Mouse (Mus musculus) thymus, adult 18-20 months (tissue): ENCODE data around the gene Prtg.

Experiments
- DNase-seq, 2 experiments: peaks; one replicate each; pipeline ENCODE4 v3.0.0; 2022; ENCODE audit warnings: mixed read lengths in 2 of 2

Gene Prtg

DNA sequence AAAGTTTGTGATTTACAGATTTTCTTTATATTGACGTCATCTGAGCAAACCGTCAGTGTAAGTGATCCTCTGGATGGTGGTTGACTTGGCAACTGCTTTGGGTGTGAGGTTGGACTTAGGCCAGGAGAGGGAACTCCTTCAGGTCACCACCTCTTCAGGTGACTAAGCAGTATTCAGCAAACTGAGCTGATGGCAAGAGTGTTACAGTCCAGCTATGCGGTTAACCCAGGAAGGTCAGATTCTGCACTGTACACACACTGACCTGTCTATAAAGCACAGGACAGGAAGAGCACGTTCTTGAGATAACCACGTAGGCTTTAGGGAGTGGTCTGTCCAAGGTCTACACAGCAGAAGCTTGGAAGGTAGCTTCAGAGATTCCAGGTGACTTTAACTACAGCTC, 3.9 kb downstream of the Prtg start:
- no peak for DNase-seq

DNA sequence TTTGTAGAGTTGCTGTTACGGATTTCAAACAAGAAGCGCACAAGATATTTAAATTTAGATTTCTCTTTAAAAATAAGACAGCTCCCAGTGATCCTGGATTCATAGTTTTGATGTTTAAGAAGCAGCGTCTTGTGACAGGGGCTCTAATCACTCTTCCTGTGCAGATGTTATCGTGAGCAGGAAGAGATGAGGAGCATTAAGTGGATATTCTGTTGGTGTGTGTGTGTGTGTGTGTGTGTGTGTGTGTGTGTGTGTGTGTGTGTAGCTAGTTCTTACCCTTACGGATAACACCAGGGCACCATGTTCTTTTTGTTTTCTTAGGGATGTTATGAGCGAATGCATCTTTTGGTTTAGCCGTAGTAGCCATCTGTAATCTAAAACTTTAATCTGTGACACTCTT, 5.4 kb downstream of the Prtg start:
- no peak for DNase-seq

DNA sequence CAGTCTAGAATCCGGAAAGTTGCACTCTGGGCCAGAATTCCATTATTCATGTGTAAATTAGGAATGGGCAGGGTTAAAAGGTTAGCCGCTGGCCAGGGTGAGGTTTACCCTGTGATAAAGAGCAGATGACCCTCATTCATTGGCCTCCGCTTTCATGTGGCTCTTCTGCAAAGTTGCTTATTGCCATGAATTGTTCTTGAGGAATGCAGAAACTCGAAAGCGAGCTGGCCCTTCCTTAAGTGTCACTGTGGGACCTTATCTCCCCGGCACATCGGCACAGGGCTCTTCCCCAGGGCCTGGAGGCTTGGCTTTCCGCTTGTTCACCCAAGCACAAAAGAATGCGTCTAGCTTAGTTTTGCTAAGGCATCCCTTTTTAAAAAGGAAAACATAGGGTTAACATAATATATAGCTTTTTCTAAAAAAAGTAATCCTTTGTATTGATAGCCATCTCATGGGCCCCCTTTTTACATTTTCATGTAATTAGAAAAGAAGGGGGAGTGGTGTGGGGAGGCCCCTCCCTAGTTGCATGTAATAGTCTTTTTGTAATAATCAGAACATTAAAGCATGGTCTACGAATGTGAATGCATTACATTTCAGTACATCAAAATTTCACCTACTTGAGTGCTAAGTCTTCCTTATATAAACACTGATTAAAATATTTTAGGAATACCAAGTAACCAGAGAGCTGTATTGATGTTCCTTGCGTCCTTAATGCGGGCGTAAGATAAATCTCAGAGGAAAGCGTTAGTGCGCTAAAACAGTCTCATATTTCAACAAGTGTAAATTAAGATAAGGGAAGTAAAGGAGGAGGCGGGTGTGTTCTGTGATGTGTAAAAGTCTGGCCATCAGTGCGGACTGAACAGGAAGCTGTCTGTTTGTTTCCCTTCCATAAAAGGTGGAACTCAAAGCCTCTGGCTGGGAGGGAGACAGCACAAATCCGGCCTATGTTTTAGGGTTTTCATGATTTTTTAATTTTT, 6.2 kb downstream of the Prtg start:
- DNase-seq = no peak

DNA sequence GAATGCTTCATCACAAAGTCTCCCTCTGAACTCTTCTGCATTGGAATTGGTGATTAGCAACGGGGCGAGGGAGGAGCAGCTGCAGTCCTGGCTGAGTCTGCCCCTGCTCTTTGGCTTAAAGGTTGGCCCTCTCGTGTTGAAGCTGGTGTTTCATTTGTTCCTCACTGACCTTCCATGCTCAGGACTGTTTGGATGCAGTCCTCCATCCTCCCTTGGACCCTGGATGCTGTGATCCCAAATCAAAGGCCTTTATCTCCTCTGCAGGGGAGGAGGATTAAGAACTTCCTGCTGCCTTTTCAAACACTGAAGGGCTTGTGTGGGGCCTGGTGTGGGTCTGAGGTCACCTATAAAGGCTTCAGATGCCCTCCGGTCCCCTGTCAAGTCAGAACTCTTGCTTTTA, 18.8 kb downstream of the Prtg start:
- DNase-seq = no peak

DNA sequence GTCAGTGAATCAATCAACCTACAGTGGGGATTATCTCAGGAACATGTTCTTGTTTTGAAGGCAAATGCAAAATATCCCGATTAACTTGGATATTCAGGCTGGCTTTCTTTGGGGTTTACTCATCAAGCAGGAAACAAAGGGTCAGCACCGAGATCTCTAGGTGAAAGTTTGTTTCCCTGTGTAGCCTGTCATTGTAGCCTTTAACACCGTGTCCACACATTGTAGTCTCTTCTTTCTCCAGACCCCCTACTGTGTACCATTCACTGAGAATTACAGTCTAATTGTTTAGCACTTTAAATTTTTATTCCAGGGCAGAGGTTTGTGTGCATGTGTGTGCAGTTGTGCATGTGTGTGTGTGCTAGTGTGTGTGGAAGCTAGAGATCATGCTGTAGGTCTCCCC, 19.3 kb downstream of the Prtg start:
- no peak for DNase-seq

DNA sequence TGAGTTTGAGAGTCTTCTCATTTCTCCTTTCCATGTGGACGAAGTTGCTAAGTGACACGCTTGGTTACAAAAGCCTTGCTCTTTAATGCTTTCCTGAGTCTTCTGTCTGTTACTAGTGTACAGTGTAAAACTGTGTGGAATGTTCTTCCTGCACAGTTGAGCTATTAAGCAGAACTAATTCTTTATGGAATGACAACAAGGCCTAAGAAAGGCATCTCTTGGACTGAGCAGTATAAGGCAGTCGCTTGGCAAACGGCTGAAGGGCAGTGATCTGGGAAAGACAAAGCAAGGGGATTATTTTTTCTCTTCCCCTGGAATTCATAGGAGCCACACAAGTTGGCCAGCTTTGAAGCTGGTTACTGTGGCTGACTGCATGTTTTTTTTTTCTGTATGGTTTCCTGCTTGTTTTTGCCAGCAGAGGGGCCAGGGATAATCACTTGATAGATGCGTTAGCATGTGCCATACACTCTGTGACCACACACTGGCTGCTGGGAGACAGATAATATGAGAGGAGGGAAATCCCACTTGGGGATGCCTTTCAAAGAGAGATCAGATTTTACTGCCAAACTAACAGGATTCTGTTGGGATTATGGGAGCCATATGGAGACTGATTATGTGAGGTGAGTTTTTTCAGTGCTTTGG, 22.1 kb downstream of the Prtg start:
- DNase-seq = no peak

DNA sequence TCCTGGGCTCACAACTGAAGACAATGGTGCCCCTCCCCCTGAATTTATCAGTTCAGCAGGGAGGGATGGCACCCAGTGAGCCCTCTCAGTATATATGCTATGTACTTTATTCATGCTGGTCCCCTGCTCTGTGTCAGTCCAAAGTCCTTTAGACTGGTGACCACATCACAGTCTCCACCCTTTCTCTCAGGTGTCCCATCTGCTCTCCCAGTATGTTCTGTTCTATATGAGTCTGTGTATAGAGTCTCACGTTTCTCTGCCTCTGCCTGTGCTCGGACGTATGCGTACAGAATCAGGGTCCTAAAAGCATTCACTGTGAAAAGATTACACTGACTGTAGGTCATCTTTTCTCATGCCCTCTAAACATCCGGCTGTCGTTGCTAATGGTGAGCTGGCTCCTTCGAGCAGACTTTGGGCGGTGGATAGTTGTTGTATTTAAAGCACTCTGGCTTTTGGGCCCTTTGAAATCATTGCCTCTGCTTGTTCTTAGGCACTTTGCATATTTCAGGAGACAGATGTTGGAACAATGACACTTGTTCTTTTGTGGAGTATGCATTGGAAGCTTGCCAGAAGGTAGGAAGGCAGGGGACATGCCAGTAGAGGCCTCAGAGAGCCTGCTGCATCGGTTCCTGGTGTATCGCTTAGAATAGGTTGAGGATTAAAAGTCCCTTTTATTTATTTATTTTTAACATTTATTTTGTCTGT, 27.5 kb downstream of the Prtg start:
- no peak for DNase-seq

DNA sequence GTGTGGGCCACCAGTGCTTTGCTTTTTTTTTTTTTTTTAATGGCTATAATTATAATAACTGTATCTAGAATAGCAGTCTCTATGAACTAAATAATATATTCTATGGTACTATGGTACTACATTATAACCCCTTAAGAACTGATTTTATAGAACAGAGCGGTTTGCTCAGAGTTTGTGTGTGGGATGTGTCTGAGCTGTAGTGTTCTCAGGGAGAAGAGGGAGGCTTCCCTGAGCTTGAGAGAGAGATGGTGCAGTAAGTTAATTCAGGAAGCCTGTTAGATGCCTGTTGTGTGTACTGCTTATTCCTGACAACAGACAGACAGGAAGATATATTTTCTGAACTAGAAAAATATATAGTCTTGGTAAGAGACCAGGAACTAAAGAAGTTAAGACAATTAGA, 28.3 kb downstream of the Prtg start:
- DNase-seq = no peak

DNA sequence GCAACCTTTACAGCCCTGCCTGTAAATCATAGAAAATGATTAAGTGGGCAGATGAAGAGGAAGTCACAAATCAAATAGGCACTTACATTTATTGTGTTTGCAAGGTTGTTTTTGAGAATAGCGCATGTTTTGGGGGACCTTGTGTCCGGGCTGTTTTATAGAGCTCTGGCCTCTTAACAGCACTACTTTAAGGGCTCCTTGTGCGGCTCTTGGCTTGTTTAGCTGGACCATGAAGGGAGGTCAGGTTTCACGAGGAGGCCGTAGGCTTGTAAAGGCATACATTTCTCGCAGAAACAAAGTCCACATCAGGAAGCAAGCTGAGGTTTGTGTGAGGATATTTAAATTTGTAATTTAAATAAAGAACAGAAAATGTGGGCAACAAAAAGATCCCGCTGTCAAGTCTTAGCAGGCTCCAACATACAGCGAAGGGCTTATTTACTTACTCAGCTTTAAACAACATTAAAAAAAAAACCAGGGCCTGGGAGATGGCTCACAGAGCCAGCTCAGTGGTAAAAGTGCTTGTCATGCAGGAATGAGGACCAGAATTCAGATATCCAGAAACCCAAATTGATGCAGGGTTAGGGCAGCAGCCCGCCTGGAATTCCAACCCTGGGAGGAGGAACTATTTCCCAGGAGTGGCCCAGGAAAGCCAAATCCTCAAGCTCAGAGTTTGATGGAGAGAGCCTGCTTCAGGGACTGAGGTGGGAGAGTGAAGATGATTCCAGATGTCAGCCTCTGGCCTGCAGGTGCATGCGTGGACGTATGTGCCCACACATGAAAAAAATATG, 30.2 kb downstream of the Prtg start:
- DNase-seq = no peak

DNA sequence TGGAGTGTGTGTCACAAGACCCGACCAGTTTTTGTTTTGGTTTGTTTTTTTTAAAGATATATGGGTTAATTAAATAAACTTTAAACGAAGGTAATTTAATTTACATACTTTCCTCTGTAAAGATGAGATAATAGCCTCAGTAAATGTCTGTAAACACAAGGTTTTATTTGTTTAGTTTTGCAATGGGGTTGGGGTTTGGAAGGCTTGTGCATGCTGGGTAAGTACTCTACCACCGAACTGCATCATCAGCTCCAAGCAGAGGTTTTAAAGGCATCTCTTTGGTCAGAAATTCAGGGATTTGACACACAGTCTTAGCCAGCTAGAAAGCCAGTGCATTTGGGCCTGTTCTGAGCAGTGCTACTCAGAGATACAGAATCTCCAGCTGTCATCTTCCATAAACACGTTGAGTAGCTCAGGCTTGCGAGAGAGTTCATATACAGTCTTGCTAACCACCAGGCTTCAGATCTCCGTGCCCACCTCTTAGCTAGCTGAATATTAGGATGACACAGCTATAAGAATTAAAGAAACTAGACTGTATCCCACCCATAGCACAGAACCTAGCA, 31.0 kb downstream of the Prtg start:
- DNase-seq = no peak

DNA sequence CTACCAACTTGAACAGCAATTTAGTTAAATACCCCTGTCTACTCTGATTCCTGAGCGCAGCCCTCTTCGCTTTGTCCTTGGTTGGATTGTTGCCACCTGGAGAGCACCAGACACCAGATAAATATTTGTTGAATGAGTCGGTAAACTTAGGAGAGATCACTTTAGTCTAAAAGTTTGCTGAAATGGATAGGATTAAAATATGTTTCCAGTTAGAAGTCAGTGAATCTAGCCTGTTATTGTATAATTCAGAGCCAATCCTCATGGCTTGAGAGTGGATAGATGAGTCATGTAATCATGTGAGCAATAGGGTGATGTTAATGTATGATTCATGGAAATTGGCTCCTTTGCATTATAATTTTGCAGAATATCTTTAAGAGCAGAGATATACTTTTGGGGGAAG, 31.6 kb downstream of the Prtg start:
- no peak for DNase-seq

DNA sequence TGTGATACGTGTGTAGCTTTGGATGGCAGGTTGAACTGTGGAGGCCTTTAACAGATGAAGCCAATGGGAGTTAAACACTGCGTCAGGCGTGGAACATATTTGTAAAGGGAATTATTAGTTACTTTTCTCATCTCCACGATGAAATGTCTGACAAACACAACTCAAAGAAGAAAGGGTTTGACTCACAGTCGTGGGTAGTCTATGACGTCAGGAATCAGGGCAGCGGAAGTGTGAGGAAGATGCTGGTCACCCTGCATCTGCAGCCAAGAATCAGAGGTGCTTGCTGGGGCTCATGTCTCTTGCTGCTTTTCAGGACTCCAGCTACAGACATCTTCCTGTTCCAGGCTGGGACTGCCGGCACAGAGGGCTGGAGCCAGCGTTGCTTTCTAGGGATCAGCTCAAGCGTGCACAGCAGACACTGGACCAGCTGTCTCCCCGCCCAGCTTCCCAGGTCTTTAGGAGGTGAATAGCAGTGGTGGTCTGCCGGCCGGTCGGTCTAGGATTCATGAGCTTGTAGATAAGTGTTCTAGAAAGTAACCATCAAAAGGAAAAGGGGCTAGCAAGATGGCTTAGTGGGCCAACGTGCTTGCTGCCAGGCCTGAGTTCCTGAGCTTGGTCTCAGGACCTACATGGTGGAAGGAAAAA, 32.8 kb downstream of the Prtg start:
- no peak for DNase-seq

DNA sequence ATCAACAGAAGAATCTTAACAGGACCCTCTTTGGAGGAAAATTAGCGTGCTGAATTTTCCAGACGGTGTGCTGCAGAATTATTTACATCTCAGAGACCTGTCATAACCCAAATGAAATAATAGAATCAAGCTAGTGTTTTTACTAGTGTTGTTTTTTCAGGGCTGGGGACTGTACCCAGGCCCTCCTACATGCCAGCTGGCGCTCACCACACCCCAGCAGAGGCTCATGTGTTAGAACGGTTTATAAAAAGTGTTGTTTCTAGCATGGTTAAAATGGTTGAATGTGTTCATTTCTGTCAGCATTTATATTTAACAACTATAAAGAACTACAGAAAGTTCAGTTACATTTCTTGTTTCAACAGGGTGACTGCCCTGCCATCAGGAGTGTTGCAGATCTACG, 37.8 kb downstream of the Prtg start:
- DNase-seq = no peak

DNA sequence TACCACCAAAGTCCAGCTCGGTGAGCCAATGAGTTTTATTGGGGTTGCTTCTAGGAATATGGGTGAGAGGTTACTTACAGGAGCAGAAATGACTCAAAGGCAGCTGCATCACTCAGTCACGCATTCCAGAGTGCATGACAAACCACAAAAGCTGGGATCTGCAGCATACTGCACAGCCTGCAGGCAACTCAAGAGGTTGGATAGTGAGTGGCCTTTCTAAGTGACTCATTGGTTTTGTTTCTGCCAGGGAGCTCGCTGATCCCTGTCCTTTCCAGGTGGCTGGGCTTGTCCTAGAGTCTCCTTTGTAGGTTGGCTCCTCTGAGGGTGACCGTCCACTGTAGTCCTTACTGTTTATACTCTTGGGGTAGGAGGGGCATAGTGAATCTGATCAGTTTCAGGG, 39.5 kb downstream of the Prtg start:
- DNase-seq = no peak

DNA sequence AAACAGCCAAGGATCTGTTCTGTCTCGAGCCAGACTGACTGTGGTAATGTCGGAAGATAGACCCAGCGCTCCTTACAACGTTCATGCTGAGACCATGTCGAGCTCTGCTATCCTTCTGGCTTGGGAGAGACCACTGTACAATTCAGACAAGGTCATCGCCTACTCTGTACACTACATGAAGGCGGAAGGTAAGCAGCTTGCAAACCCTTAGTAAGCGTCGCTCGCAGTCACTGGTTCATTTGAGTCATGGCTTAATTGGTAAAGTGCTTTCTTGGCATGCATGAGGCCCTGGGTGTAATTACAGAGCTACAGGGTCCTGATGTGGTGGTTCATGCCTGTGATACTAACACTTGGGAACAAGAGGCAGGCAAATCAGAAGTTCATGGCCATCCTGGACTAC, 44.9 kb downstream of the Prtg start:
- DNase-seq = no peak

DNA sequence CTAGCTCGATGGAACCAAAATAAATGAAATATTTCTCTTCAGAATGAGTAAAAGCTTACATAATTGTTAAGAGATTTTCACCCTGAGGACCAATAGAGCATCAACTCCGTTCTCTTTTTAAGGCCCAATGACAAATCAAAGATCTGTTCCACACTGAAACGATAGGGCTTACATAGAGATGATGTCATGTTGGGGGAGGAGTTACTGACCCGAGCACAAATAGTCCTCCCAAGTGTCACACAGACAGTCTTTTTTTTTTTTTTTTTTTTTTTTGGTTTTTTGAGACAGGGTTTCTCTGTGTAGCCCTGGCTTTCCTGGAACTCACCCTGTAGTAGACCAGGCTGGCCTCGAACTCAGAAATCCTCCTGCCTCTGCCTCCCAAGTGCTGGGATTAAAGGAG, 45.3 kb downstream of the Prtg start:
- DNase-seq = no peak

DNA sequence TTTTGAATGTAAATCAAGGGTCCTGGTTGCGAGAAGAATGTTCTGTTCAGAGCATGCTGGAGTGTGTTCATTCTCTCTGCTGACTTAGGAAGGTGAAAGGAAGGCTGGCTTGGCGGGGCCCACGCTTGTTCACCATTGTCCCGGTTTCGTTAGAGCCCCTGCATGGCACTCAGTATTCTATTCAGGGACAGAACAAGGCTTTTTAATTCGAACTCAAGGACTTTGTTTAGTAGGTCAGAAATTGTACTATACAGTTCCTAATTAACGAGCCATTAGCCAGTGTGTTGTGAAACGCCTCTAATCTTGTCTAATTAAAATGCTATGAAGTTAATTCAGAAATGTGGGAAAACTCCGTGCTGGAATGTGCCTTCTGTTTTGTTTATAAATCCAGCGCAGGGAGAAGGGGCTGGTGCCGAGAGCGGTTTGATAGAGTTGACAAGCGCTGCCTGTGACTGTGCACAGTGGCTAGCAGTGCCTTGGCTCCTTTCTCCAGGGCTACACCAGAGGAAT, 47.1 kb downstream of the Prtg start:
- no peak for DNase-seq

DNA sequence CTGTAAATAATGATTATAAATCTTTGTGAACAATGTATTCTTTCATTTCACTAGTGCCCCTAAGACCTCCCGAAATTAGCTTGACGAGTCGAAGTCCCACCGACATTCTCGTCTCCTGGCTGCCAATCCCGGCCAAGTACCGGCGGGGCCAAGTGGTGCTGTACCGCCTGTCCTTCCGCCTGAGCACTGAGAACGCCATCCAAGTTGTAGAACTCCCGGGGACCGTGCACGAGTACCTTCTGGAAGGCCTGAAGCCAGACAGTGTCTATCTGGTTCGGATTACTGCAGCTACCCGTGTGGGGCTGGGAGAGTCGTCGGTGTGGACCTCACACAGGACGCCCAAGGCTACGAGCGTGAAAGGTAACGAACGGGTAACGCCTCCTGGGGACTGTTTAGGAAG, 50.0 kb downstream of the Prtg start:
- no peak for DNase-seq

DNA sequence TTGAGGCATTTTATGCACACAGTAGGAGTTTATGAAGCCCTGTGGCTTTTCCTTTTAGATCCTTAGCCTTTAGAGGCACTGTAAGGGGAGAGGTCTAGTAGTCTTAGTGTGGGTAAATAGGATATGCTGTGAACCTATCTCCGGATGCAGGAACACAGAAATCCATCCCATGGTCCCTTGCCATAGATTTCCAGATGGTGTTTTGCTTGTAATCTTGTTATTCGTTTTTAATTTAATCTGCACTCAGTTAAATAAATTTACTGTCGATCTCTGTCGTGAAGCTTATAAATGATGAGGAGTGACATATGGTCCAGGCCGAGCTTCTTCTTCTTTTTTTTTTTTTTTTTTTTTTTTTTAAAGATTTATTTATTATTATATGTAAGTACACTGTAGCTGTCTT, 54.1 kb downstream of the Prtg start:
- no peak for DNase-seq

DNA sequence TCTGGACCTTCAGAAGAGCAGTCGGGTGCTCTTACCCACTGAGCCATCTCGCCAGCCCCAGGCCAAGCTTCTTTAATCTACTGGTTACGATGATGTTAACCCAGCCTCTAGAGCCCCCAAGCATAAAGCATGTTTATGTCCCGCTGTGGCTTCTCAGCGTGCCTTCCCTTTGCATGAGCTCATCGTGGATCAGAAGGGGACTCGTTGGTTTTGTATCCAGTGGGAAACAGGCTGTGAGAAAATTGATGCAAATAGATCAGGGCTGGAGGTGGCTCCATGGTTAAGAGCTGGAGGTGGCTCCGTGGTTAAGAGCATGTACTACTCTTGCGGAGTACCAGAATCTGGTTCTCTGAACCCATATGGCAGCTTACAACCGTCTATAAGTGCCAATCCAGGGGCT, 54.6 kb downstream of the Prtg start:
- no peak for DNase-seq

DNA sequence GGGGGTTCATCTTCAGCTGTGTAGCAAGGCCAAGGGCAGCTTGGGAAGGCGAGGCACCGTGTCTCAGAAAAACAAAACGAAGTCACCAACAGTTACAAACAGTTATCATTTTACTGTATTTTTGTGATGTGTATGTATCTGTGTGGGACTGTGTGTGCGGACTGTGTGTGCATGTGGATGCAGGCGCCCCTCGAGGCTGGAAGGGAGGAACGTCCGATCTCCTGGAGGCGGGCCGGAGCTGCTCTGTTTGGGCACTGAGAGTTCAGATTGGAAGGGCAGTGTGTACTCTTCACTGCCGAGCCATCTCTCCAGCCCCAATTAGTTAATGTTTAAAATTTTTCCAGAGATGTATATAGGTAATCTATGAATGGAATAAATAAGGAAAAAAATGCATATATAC, 55.5 kb downstream of the Prtg start:
- DNase-seq = no peak

DNA sequence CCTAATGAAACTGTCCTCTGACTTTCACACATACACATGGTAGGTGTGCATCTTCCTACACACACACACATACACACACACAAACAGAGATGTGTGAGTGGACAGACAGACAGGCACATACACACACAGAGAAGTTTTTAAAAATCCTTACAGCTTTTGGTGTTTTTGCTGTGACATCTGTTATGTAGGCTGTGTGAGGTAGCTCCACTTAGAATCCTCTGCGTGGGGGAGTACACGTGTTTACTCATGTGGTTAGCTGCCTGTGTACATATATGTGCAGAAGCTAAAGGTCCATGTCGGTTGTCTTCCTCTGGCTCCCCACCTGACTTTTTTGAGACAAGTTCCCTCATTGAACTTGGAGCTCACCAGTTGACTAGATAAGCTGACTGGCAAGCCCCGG, 56.3 kb downstream of the Prtg start:
- DNase-seq = no peak
